Mouse (Mus musculus): ENCODE data around the gene Twist1.

GRCm38 (mm10) chr12:33927334-33928098, 30.0 kb upstream of the Twist1 start:
- TF ChIP-seq CTCF (IDR thresholded peaks at IDR 0.05; ENCODE audit: control insufficient read depth, insufficient read depth, low read length), result no peak
- no peak for TF ChIP-seq POLR2A (IDR thresholded peaks at IDR 0.05; ENCODE audit: borderline replicate concordance, control insufficient read depth, low read depth, low read length)
